Mouse (Mus musculus) cerebellum, adult (tissue): ENCODE data around the gene Arrdc2.
A peak's percentile ranks its signal among the peaks of the same experiment; 100 is the strongest.
"Not testable (repeated sequence)": the region's sequence is repeated elsewhere in the genome, so short reads cannot be mapped to it uniquely, and the experiment has no call there.

ENCODE experiments used
- ATAC-seq: cut with Nextera tagmentation; 2 replicates; pipeline ENCODE4 v1.9.2; 2017; ENCODE audit warnings: mild to moderate bottlenecking, moderate library complexity, mixed read lengths; ENCODE audit not compliant: insufficient number of reproducible peaks, low FRiP score, low TSS enrichment

The Arrdc2 gene

DNA sequence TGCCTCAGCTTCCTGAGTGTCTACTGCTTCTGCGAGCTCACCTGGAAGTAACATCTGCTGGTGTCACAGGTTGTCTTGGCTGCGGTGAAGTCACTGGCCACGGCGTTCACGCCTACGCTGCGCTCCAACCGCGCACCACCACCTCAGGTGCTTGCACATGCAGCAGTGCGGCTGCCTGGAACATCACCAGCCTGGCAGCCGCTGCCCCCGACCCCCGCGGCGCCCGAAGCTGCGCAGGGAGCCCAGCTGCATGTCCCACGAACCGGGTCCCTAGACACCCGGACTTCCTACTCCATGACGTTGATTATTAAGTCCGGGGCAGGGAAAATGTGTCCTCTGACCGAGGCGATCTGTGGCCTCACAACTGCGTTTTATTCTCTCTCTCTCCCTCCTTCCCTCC, 3.0 kb upstream of the Arrdc2 start:
- no peak for ATAC-seq

- no peak for ATAC-seq
These were observed 1.9 kb upstream of the Arrdc2 start for GRCm38 (mm10) chr8:70841147-70842072.

GRCm38 (mm10) chr8:70840590-70840989, 1.1 kb upstream of the Arrdc2 start:
- no peak for ATAC-seq

GRCm38 (mm10) chr8:70838654-70839407, 689 bp downstream of the Arrdc2 start:
- ATAC-seq = peak; percentile 27; the same call in 1 of the 2 replicates

- ATAC-seq = no peak
These were observed 2.9 kb downstream of the Arrdc2 start for GRCm38 (mm10) chr8:70836666-70837065.

- no peak for ATAC-seq
These were observed 5.4 kb downstream of the Arrdc2 start for GRCm38 (mm10) chr8:70834071-70834470.

- ATAC-seq = no peak
These were observed 6.0 kb downstream of the Arrdc2 start for GRCm38 (mm10) chr8:70833520-70833919.

DNA sequence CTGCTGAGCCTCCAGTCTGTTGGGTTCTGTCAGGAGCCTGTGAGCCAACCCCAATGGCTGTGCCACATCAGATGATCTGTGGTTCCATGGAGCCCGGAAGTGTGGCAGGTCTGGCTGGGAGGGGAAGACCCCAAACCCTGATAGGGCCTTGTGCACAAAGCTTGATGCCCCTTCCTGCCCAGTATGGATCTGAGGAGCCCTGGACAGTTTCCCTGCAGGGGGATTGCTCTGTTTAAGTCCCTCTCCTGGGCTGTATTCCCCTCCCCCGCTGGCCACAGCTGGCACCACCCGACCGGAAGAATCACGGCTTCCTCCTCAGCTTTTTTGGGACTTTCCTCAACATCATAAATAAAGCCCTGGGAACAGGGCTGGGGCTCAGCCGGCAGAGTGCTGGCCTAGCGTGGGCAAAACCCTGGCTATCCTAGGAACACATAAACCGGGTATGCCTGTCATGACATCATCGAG, 6.5 kb downstream of the Arrdc2 start:
- ATAC-seq = no peak

- ATAC-seq = no peak
These were observed 7.1 kb downstream of the Arrdc2 start for GRCm38 (mm10) chr8:70832371-70832770.

DNA sequence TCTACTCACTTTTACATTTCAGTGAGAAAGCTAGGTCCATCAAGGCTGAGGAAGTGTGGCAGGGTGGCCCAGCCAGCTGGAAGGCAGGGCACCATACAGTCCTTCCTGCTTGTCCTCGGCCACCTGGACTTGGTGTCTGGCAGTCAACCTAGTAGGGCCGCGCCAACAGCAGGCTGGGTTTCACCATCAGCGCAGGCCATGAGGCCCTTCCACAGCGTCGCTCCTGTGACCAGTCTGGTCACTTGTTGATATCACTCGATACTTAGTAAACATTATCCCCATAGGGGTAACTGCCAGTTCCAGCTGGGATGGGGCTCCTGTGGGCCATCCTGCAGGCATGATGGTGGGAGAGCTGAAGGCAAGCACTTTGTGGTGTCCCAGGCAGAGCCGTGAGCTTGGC, 8.0 kb downstream of the Arrdc2 start:
- no peak for ATAC-seq

GRCm38 (mm10) chr8:70827796-70828195, 11.7 kb downstream of the Arrdc2 start:
- ATAC-seq = no peak

DNA sequence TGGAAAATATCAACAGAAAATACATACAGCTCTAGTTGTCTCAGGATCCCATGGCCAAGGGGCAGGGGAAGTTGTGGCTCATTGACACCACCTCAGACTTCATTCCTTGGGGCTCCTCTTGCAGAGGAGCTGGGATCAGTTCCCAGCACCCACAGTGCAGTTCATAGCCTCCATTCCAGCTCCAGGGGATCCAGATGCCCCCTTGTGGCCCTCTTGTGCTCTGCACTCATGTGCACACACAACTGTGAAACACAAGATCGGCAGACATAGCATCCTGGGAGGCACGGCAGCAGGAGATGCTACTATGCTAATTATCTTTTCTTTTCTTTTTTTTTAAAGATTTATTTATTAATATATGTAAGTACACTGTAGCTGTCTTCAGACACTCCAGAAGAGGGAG, 12.5 kb downstream of the Arrdc2 start:
- ATAC-seq = no peak

DNA sequence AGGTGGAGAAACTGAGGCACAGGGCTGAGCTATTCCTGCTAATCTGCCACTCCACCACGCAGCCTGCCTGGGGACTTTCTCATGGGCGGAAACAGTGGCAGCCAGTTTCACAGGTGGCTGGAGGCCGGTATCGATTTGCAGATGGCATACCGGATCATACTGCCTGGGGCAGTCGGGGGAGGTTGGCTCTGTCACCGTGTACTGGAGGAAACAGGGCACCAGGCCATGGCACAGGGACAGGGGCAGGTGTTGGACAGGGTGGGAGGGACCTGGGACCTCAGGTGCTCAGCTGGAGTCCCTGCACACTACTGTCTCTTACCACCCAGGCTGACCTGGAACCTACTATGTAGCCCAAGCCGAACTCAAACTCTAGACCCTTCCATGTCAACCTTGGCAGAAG, 13.7 kb downstream of the Arrdc2 start:
- ATAC-seq = no peak

- ATAC-seq = no peak
These were observed 15.7 kb downstream of the Arrdc2 start for GRCm38 (mm10) chr8:70823802-70824201.

DNA sequence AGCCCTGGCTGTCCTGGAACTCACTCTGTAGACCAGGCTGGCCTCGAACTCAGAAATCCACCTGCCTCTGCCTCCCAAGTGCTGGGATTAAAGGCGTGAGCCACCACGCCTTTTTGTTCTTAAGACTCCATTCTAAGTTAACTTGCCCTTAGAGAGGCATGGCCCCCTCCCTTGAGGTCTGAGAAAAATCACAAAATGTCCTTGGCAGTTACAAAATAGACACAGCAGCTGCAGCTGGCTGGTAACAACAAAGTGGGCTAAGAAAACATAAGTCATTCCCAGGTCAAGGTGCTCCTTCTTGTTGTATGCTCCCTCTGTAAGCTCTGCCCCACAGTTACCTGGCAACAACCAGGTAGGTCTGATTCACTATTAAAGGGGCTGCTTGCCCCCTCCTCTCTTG, 16.9 kb downstream of the Arrdc2 start:
- not testable (repeated sequence) for ATAC-seq

DNA sequence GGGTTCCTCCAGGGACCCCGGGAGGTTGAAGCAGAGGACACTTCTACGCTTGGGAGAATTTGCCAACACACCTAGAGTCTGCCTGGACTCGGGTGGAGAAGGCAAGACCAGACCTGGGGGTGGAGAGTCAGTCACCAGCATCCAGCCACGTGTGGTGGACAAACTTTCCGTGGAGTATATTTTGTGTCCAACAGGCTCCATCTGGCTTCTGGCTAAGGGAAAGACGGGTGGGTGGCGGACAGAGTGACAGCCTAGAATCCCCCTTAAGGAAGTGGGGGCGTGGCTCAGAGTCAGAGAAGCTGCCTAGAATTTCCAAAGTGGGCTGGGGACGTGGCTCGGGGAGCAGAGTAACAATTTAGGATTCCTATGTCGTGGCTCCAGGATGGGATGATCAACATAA, 17.5 kb downstream of the Arrdc2 start:
- no peak for ATAC-seq

DNA sequence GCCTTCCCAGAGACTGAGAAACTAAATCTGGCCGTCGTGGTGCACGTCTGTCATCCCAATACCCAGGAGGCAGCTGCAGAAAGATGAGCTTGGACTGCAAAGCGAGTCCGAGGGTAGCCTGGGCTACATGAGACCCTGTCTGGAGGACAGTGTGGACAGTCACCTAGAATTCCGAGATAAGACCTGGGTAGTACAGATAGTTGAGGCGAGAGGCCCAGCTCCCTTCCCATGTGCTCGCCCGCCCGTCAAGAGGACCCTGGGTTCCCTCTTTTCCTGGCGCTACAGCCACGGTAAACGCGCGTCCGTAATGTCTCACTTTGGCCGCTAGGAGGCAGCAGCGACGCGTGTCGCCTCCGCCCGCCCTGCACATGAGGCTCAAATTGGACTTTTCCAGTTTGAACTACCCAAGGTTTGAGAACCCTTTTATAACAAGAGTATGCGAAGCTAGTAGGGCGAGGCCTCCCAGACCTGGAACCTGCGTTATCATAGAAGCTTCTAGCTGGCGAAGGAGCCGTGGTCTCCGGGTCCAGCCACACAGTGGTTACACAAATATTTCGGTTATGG, 18.0 kb downstream of the Arrdc2 start:
- ATAC-seq = peak; percentile 23; the same call in 1 of the 2 replicates

DNA sequence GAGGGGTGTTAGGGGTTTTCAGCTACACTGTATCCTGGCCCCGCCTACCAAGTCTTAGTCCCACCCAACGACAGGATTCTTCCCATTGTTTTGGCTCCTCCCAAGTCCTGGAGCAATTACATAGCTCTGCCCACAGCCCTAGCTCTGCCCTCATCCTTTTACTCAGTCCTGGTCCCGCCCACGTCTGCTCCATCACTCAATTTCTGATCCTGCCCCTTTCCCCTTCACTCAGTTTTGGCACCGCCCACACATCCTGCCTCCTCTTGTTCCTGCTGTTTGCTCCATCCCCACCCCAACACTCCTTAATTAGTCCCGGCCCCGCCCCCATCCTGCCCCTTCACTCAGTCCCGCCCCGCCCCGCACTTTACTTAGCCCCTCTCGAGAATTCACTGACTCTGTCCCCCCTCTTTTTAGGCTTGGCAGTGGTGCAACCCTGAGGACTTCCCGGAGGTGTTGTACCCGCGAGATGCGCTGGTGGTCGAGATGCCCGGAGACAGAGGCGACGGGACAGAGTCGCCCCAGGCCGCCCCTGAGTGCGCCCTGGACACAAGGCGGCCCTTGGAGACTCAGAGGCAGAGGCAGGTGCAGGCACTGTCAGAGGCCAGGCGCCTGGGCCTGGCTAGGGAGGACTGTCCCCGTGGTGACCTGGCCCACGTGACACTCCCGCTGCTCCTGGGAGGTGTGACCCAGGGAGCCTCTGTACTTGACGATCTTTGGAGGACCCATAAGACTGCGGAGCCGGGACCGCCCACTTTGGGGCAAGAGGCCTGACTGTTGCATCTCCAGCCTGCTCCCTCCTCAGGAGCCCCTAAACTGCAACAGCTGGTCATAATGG, 19.2 kb downstream of the Arrdc2 start:
- ATAC-seq = no peak

- no peak for ATAC-seq
These were observed 22.8 kb downstream of the Arrdc2 start for GRCm38 (mm10) chr8:70816679-70817078.

GRCm38 (mm10) chr8:70812885-70813284, 26.6 kb downstream of the Arrdc2 start:
- no peak for ATAC-seq
